In genomic region chr11:5893807-5894206, GRCm38 (mm10) we compare ENCODE assay signal across 28 mouse cellular contexts. TPM values are rescaled to one million over a fixed set of nuclear protein-coding genes. Genes with fewer than 3 reads are reported as not detected.
DNase-seq lines count a peak whose midpoint lies in the region; ATAC-seq and TF ChIP-seq lines count a peak whose summit lies in the region.
"Had no signal": no experiment of that assay in that cellular context is flagged by ENCODE, and none has a peak within 500 bp of the region (broad histone marks: within the 10 kb centered on the region; RNA-seq: fewer than 3 reads in every experiment).

No protein-coding gene starts in this region.

- DNase-seq in heart, adult 11 months, result no peak
- DNase-seq in heart, postnatal 0 days (ENCODE audit: low spot score), result no peak
- DNase-seq in heart, postnatal 36 days, result no peak
- no peak for DNase-seq in stomach, postnatal 0 days (ENCODE audit: low spot score)
- no peak for DNase-seq in layer of hippocampus, adult 2 months (ENCODE audit: low spot score in 2 of 2)
- no peak for DNase-seq in left cerebral cortex, adult 2 months (ENCODE audit: extremely low spot score in 1 of 2, low spot score in 2 of 2)
- DNase-seq: adrenal gland, postnatal 10 days; cerebellum, adult 18-20 months; cerebellum, postnatal 14 days; gastrocnemius, postnatal 25 days; heart, postnatal 4 days; kidney, adult 11 months; kidney, postnatal 10 days; layer of hippocampus, postnatal 36 days; lung, embryonic 14.5 days; lung, postnatal 36 days had no signal

- H3K4me3 ChIP-seq in heart, embryonic 11.5 days (ENCODE audit: low read depth, low read length), result no peak overlapping the region
- no peak overlapping the region for H3K4me3 ChIP-seq in heart, postnatal 0 days (ENCODE audit: low read depth, low read length)
- no peak overlapping the region for H3K4me3 ChIP-seq in stomach, embryonic 16.5 days (replicated peaks; ENCODE audit: low read length)
- H3K4me3 ChIP-seq in stomach, postnatal 0 days (ENCODE audit: low read depth, low read length), result no peak overlapping the region
- no peak overlapping the region for H3K4me3 ChIP-seq in layer of hippocampus, adult 2 months
- H3K4me3 ChIP-seq in left cerebral cortex, adult 2 months, result no peak overlapping the region
- H3K4me3 ChIP-seq: embryonic facial prominence, embryonic 12.5 days; forebrain, embryonic 12.5 days; hindbrain, embryonic 15.5 days; limb, embryonic 13.5 days; megakaryocyte, embryonic 14.5 days; midbrain, embryonic 13.5 days had no signal

- H3K4me1 ChIP-seq in heart, embryonic 11.5 days (ENCODE audit: control insufficient read depth, insufficient read depth, low read length), result peaks cover 75% of the 10 kb centered on the region
- H3K4me1 ChIP-seq in heart, postnatal 0 days (ENCODE audit: control insufficient read depth, insufficient read depth), result peaks cover 49% of the 10 kb centered on the region
- H3K4me1 ChIP-seq in stomach, embryonic 16.5 days (ENCODE audit: control insufficient read depth, insufficient read depth, low read length), result peaks cover 22% of the 10 kb centered on the region
- peaks cover 2% of the 10 kb centered on the region; the same call in 1 of the 2 replicates for H3K4me1 ChIP-seq in stomach, postnatal 0 days (replicated peaks; ENCODE audit: control insufficient read depth, insufficient read depth)

- TF ChIP-seq CTCF in heart, postnatal 0 days (IDR thresholded peaks at IDR 0.05; ENCODE audit: low read depth), result no peak
- no peak for TF ChIP-seq CTCF in stomach, postnatal 0 days (IDR thresholded peaks at IDR 0.05; ENCODE audit: low read depth)
- TF ChIP-seq CTCF in layer of hippocampus, adult 2 months (conservative IDR thresholded peaks at IDR 0.05), result no peak
- TF ChIP-seq CTCF in left cerebral cortex, adult 2 months (IDR thresholded peaks at IDR 0.05), result no peak

- no peak for ATAC-seq in heart, embryonic 11.5 days (replicated peaks; ENCODE audit: insufficient number of reproducible peaks, low FRiP score, low TSS enrichment)
- ATAC-seq in heart, postnatal 0 days (ENCODE audit: insufficient read depth, low read depth), result no peak
- ATAC-seq in stomach, embryonic 16.5 days (ENCODE audit: insufficient read depth, low FRiP score), result no peak
- ATAC-seq in stomach, postnatal 0 days (ENCODE audit: low FRiP score, low TSS enrichment), result no peak
- ATAC-seq: midbrain, embryonic 13.5 days had no signal

- no peaks in the 10 kb centered on the region for H3K9me3 ChIP-seq in heart, embryonic 11.5 days (replicated peaks; ENCODE audit: control insufficient read depth, low read length)
- no peaks in the 10 kb centered on the region for H3K9me3 ChIP-seq in heart, postnatal 0 days (replicated peaks; ENCODE audit: control insufficient read depth, low read length)
- H3K9me3 ChIP-seq in stomach, embryonic 16.5 days (replicated peaks; ENCODE audit: control insufficient read depth, low read length), result no peaks in the 10 kb centered on the region
- no peaks in the 10 kb centered on the region for H3K9me3 ChIP-seq in stomach, postnatal 0 days (ENCODE audit: control insufficient read depth, low read length)
- H3K9me3 ChIP-seq: embryonic facial prominence, embryonic 12.5 days; forebrain, embryonic 12.5 days; hindbrain, embryonic 15.5 days; limb, embryonic 13.5 days; megakaryocyte, embryonic 14.5 days; midbrain, embryonic 13.5 days had no signal

- 39% methylated on average over 6 of the region's 6 CpGs for WGBS in heart, embryonic 11.5 days (ENCODE audit: insufficient replicate concordance)
- WGBS in heart, postnatal 0 days, result 63% methylated on average over 6 of the region's 6 CpGs
- WGBS in stomach, embryonic 16.5 days, result 77% methylated on average over 6 of the region's 6 CpGs
- 84% methylated on average over 6 of the region's 6 CpGs for WGBS in stomach, postnatal 0 days

- intact Hi-C loops in heart, postnatal 36 days (cut with DNase I), result no loop called here
- intact Hi-C loops in left cerebral cortex, adult 2 months (cut with DNase I), result no loop called here

- H3K9ac ChIP-seq in heart, embryonic 11.5 days (ENCODE audit: low read depth, low read length), result peak overlapping the region; percentile 54; the same call in 1 of the 2 replicates
- H3K9ac ChIP-seq in heart, postnatal 0 days (replicated peaks; ENCODE audit: low read depth, low read length), result no peak overlapping the region
- peak overlapping the region; percentile 5; the same call in 1 of the 2 replicates for H3K9ac ChIP-seq in stomach, embryonic 16.5 days (ENCODE audit: low read length)
- H3K9ac ChIP-seq in stomach, postnatal 0 days (ENCODE audit: low read length), result no peak overlapping the region
- H3K9ac ChIP-seq: embryonic facial prominence, embryonic 12.5 days; forebrain, embryonic 12.5 days; hindbrain, embryonic 15.5 days; limb, embryonic 13.5 days; lung, embryonic 14.5 days; midbrain, embryonic 13.5 days had no signal

- H3K27me3 ChIP-seq in heart, embryonic 11.5 days (ENCODE audit: control insufficient read depth, insufficient read depth, low read length), result 0 out of 2 replicates have a peak, but pooled peaks cover 2% of the 10 kb centered on the region
- H3K27me3 ChIP-seq in heart, postnatal 0 days (ENCODE audit: control insufficient read depth, insufficient read depth, low read length), result no peaks in the 10 kb centered on the region
- H3K27me3 ChIP-seq in stomach, embryonic 16.5 days (ENCODE audit: control insufficient read depth, insufficient read depth, low read length), result no peaks in the 10 kb centered on the region
- H3K27me3 ChIP-seq in stomach, postnatal 0 days (ENCODE audit: control insufficient read depth, insufficient read depth, low read length), result no peaks in the 10 kb centered on the region

- H3K36me3 ChIP-seq in heart, embryonic 11.5 days (ENCODE audit: control insufficient read depth, insufficient read depth, low read length), result no peaks in the 10 kb centered on the region
- H3K36me3 ChIP-seq in heart, postnatal 0 days (replicated peaks; ENCODE audit: control insufficient read depth, insufficient read depth, low read length), result no peaks in the 10 kb centered on the region
- H3K36me3 ChIP-seq in stomach, embryonic 16.5 days (ENCODE audit: control insufficient read depth, insufficient read depth, low read length), result no peaks in the 10 kb centered on the region
- H3K36me3 ChIP-seq in stomach, postnatal 0 days (ENCODE audit: control insufficient read depth, insufficient read depth, low read length), result no peaks in the 10 kb centered on the region
- H3K36me3 ChIP-seq: embryonic facial prominence, embryonic 12.5 days; forebrain, embryonic 12.5 days; hindbrain, embryonic 15.5 days; limb, embryonic 13.5 days; midbrain, embryonic 13.5 days had no signal

- no peak overlapping the region for H3K4me2 ChIP-seq in heart, embryonic 11.5 days
- no peak overlapping the region for H3K4me2 ChIP-seq in heart, postnatal 0 days (ENCODE audit: low read depth, low read length)
- no peak overlapping the region for H3K4me2 ChIP-seq in stomach, embryonic 16.5 days (ENCODE audit: low read depth, low read length)
- H3K4me2 ChIP-seq in stomach, postnatal 0 days (replicated peaks; ENCODE audit: low read depth), result no peak overlapping the region
- H3K4me2 ChIP-seq: embryonic facial prominence, embryonic 12.5 days; forebrain, embryonic 12.5 days; hindbrain, embryonic 15.5 days; limb, embryonic 13.5 days; lung, embryonic 14.5 days; midbrain, embryonic 13.5 days had no signal

- H3K27ac ChIP-seq in heart, embryonic 11.5 days (ENCODE audit: low read depth, low read length), result peak overlapping the region; percentile 97
- H3K27ac ChIP-seq in heart, postnatal 0 days (ENCODE audit: low read depth), result peak overlapping the region; percentile 37; the same call in 1 of the 2 replicates
- no peak overlapping the region for H3K27ac ChIP-seq in stomach, embryonic 16.5 days (ENCODE audit: low read length)
- H3K27ac ChIP-seq in stomach, postnatal 0 days (replicated peaks), result no peak overlapping the region
- no peak overlapping the region for H3K27ac ChIP-seq in layer of hippocampus, adult 2 months
- no peak overlapping the region for H3K27ac ChIP-seq in left cerebral cortex, adult 2 months
- H3K27ac ChIP-seq: forebrain, embryonic 12.5 days; hindbrain, embryonic 15.5 days; limb, embryonic 13.5 days; midbrain, embryonic 13.5 days had no signal

- no peak for TF ChIP-seq EP300 in heart, postnatal 0 days (IDR thresholded peaks at IDR 0.05; ENCODE audit: low read depth)
- no peak for TF ChIP-seq EP300 in stomach, postnatal 0 days (optimal IDR thresholded peaks at IDR 0.05)

RNA-seq across cellular contexts. Expression of gene Myl7, which starts 4.8 kb away (rescaled TPM):
- 7,501 and 8,192 TPM in 2 replicates for polyA plus RNA-seq in heart, embryonic 11.5 days (2014; fragmentation: Nextera tagmentation; extraction: Ambion mirVana)
- 1,536 and 2,717 TPM in 2 replicates for total RNA-seq in heart, postnatal 0 days (2014; rRNA removed; ENCODE audit: low replicate concordance)
- 5,015 and 6,387 TPM in 2 replicates for polyA plus RNA-seq in heart, postnatal 0 days (2015; fragmentation: Nextera tagmentation; extraction: Ambion mirVana)
- 100 to 1,000 TPM; 502 to 735 TPM for total RNA-seq in heart, postnatal 36 days (2021)
- polyA plus RNA-seq in stomach, embryonic 16.5 days (2015; fragmentation: Nextera tagmentation; extraction: Ambion mirVana), result 32.4 and 43.0 TPM in 2 replicates
- 147 and 150 TPM in 2 replicates for polyA plus RNA-seq in stomach, postnatal 0 days (2015; fragmentation: Nextera tagmentation; extraction: Ambion mirVana)
- total RNA-seq in layer of hippocampus, adult 2 months (2021), result not detected
- not detected for total RNA-seq in left cerebral cortex, adult 2 months (2021)
- total RNA-seq: gastrocnemius, postnatal 25 days; layer of hippocampus, adult 18-20 months; layer of hippocampus, postnatal 36 days; left cerebral cortex, postnatal 25 days; monocyte, adult 5-6 weeks; neutrophil, adult 5-6 weeks had no signal

RNA-seq across cellular contexts. Expression of gene Pold2, which starts 15.7 kb away (rescaled TPM):
- polyA plus RNA-seq in heart, embryonic 11.5 days (2014; fragmentation: Nextera tagmentation; extraction: Ambion mirVana), result 86.8 and 95.2 TPM in 2 replicates
- total RNA-seq in heart, postnatal 0 days (2014; rRNA removed; ENCODE audit: low replicate concordance), result 23.9 and 58.7 TPM in 2 replicates
- 54.6 and 60.0 TPM in 2 replicates for polyA plus RNA-seq in heart, postnatal 0 days (2015; fragmentation: Nextera tagmentation; extraction: Ambion mirVana)
- 10 to 100 TPM; 36.1 to 38.7 TPM for total RNA-seq in heart, postnatal 36 days (2021)
- 112 and 116 TPM in 2 replicates for polyA plus RNA-seq in stomach, embryonic 16.5 days (2015; fragmentation: Nextera tagmentation; extraction: Ambion mirVana)
- polyA plus RNA-seq in stomach, postnatal 0 days (2015; fragmentation: Nextera tagmentation; extraction: Ambion mirVana), result 49.3 and 51.1 TPM in 2 replicates
- 10 to 100 TPM; 19.8 to 23.2 TPM for total RNA-seq in layer of hippocampus, adult 2 months (2021)
- total RNA-seq in left cerebral cortex, adult 2 months (2021), result 10 to 100 TPM; 18.7 to 20.7 TPM

RNA-seq across cellular contexts. Expression of gene Aebp1, which starts 32.1 kb away (rescaled TPM):
- polyA plus RNA-seq in heart, embryonic 11.5 days (2014; fragmentation: Nextera tagmentation; extraction: Ambion mirVana), result 21.4 and 27.7 TPM in 2 replicates
- total RNA-seq in heart, postnatal 0 days (2014; rRNA removed; ENCODE audit: low replicate concordance), result 14.2 and 23.5 TPM in 2 replicates
- polyA plus RNA-seq in heart, postnatal 0 days (2015; fragmentation: Nextera tagmentation; extraction: Ambion mirVana), result 17.5 and 19.4 TPM in 2 replicates
- 10 to 100 TPM; 17.3 to 27.3 TPM for total RNA-seq in heart, postnatal 36 days (2021)
- polyA plus RNA-seq in stomach, embryonic 16.5 days (2015; fragmentation: Nextera tagmentation; extraction: Ambion mirVana), result 50.6 and 56.1 TPM in 2 replicates
- polyA plus RNA-seq in stomach, postnatal 0 days (2015; fragmentation: Nextera tagmentation; extraction: Ambion mirVana), result 19.6 and 21.9 TPM in 2 replicates
- total RNA-seq in layer of hippocampus, adult 2 months (2021), result 1 to 10 TPM; 6.2 to 9.1 TPM
- 10 to 100 TPM; 16.5 to 22.8 TPM for total RNA-seq in left cerebral cortex, adult 2 months (2021)
- total RNA-seq: monocyte, adult 5-6 weeks; neutrophil, adult 5-6 weeks had no signal

RNA-seq across cellular contexts. Expression of gene Polm, which starts 56.0 kb away (rescaled TPM):
- 5.1 and 5.7 TPM in 2 replicates for polyA plus RNA-seq in heart, embryonic 11.5 days (2014; fragmentation: Nextera tagmentation; extraction: Ambion mirVana)
- 1.7 and 4.4 TPM in 2 replicates for total RNA-seq in heart, postnatal 0 days (2014; rRNA removed; ENCODE audit: low replicate concordance)
- 3.3 and 3.7 TPM in 2 replicates for polyA plus RNA-seq in heart, postnatal 0 days (2015; fragmentation: Nextera tagmentation; extraction: Ambion mirVana)
- total RNA-seq in heart, postnatal 36 days (2021), result 1 to 10 TPM; 2.7 to 3.1 TPM
- polyA plus RNA-seq in stomach, embryonic 16.5 days (2015; fragmentation: Nextera tagmentation; extraction: Ambion mirVana), result 9.6 and 10.1 TPM in 2 replicates
- polyA plus RNA-seq in stomach, postnatal 0 days (2015; fragmentation: Nextera tagmentation; extraction: Ambion mirVana), result 5.7 and 6.3 TPM in 2 replicates
- total RNA-seq in layer of hippocampus, adult 2 months (2021), result 10 to 100 TPM; 14.1 to 15.5 TPM
- total RNA-seq in left cerebral cortex, adult 2 months (2021), result 10 to 100 TPM in 1 of 2 experiments, 1 to 10 TPM in 1; 8.6 to 10.5 TPM

RNA-seq across cellular contexts. Expression of gene Gck, which starts 56.1 kb away (rescaled TPM):
- polyA plus RNA-seq in heart, embryonic 11.5 days (2014; fragmentation: Nextera tagmentation; extraction: Ambion mirVana), result 2.0 and 2.6 TPM in 2 replicates
- not detected in 2 replicates for total RNA-seq in heart, postnatal 0 days (2014; rRNA removed; ENCODE audit: low replicate concordance)
- 0.71 and 0.78 TPM in 2 replicates for polyA plus RNA-seq in heart, postnatal 0 days (2015; fragmentation: Nextera tagmentation; extraction: Ambion mirVana)
- 10 to 100 TPM in 1 of 2 experiments, 1 to 10 TPM in 1; 3.4 to 18.5 TPM for total RNA-seq in heart, postnatal 36 days (2021)
- 3.5 and 3.6 TPM in 2 replicates for polyA plus RNA-seq in stomach, embryonic 16.5 days (2015; fragmentation: Nextera tagmentation; extraction: Ambion mirVana)
- 1.9 and 2.0 TPM in 2 replicates for polyA plus RNA-seq in stomach, postnatal 0 days (2015; fragmentation: Nextera tagmentation; extraction: Ambion mirVana)
- total RNA-seq in layer of hippocampus, adult 2 months (2021), result 1 to 10 TPM; 2.4 to 3.3 TPM
- 1 to 10 TPM; 1.7 to 2.4 TPM for total RNA-seq in left cerebral cortex, adult 2 months (2021)
- total RNA-seq: heart, postnatal 4 days; monocyte, adult 5-6 weeks had no signal

Comparison
In these comparisons a context has a peak if more than half of its experiments do, and no peak if none do; other contexts are left out.
1. H3K9ac ChIP-seq: peak in heart, embryonic 11.5 days (single experiment) and stomach, embryonic 16.5 days (single experiment); none in heart, postnatal 0 days (single experiment) and stomach, postnatal 0 days (single experiment).
2. H3K27ac ChIP-seq: peak in heart, embryonic 11.5 days (single experiment) and heart, postnatal 0 days (single experiment); none in stomach, embryonic 16.5 days (single experiment), stomach, postnatal 0 days (single experiment), layer of hippocampus, adult 2 months (single experiment) and left cerebral cortex, adult 2 months (single experiment).
3. RNA of gene Myl7, which starts 4.8 kb away (total RNA-seq): 1,536 to 2,717 TPM in heart, postnatal 0 days and 502 to 735 TPM in heart, postnatal 36 days; not detected in layer of hippocampus, adult 2 months and not detected in left cerebral cortex, adult 2 months; every median in the first group is over 100 times any median in the second.